Mouse (Mus musculus) liver (tissue): ENCODE results near the gene Gm49387.

ENCODE experiments used
- DNase-seq: peaks from one replicate; pipeline ENCODE4 v3.0.0-alpha.2; 2020; ENCODE audit warnings: mixed read lengths

Gene Gm49387

DNA sequence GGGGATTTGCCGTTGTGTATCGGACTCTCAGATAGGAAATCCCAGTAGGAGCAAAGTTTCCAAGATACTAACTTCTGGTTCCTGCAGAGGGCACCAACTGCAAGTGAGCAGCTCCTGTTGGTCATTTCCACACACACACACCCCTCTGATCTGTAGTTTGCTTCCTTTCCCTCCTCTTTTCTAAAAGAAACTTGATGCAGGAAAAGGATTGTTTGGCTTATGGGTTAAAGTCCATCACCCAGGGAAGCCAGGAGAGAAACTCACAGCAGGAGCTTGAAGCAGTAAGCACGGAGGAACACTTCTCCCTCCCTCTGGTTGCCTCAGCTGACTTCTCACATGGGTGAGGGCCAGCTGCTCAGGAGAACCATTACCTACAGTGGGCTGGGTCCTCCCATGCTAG lies 121.5 kb downstream of the Gm49387 start:
- DNase-seq: no peak

DNA sequence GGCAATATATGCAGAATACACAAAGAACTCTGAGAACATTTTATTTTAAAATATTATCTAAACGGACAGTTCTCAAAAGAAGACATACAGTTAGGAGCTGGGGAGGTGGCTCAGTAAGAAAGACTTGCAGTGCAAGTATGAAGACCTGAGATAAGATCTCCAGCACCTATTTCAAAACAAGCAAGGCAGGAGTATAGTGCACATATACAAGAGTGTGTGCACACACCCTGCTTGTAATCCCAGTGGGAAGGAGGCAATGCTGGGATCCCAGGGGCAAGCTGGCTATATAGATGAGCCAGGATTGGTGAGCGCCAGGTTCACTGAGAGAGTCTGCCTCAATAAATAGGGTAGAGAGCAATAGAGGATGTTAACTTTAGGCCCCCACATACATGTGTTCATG lies 124.8 kb downstream of the Gm49387 start:
- no peak for DNase-seq

GRCm38 (mm10) chr14:31510322-31510721 lies 130.4 kb downstream of the Gm49387 start:
- DNase-seq: no peak

DNA sequence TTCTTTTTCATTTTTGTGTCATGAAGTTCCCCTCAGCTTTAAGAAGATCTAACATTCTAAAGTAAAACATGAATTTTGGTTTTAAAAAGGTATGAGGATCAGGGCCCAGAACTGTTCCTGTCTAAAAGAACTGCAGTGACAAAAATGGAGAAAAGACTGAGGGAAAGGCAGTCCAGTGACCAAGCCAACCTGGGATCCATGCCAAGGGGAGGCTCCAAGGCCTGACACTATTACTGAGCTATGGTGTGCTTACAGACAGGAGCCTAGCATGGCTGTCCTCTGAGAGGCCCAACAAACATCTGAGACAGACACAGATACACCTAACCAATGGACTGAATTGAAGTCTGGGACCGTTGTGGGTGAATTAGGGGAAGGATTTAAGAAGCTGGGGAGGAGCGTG lies 130.8 kb downstream of the Gm49387 start:
- no peak for DNase-seq

- no peak for DNase-seq
These were observed 134.2 kb downstream of the Gm49387 start for GRCm38 (mm10) chr14:31506456-31506855.

DNA sequence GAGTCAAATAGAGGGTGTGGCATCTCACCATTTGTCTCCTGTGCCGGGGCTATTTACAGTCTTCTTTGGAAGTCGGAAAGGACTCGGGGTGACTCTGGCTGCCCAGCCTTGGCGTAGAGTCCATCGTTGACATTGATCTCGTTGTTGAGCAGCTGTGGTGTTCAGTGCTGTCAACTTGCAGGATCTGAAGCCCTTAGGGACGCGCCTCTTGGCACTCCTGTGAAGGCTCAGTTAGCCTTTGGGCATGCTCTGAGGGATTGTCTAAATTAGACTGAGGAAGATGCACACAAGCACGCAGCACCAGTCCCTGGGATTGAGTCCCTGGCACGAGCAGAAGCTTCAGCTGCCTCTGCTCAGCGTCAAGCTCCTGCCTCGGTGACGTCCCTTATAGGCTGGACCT lies 137.3 kb downstream of the Gm49387 start:
- DNase-seq: no peak
